Mouse (Mus musculus): ENCODE measurements at regions not wholly inside any gene's neighbourhood (a gene's known extent, or its start where the extent isn't known, plus 50 kb on each side); places are given as distances from the start of the nearest gene placed in this dataset.

GRCm38 (mm10) chr6:31266441-31267040 is 132.0 kb upstream of the Mkln1 start:
- H3K27me3 ChIP-seq (ENCODE audit: control insufficient read depth, insufficient read depth, low read length), result no peaks in the 10 kb centered on the region
- no peak overlapping the region for H3K4me2 ChIP-seq (replicated peaks; ENCODE audit: low read depth, low read length, severe bottlenecking)
- no peak for DNase-seq (ENCODE audit: low spot score)
- H3K9ac ChIP-seq (ENCODE audit: low read depth, low read length, severe bottlenecking), result no peak overlapping the region
- no peaks in the 10 kb centered on the region for H3K36me3 ChIP-seq (ENCODE audit: control insufficient read depth, insufficient read depth, low read length)
- no peaks in the 10 kb centered on the region for H3K4me1 ChIP-seq (ENCODE audit: control insufficient read depth, insufficient read depth, low read length)
- TF ChIP-seq POLR2A (IDR thresholded peaks at IDR 0.05; ENCODE audit: borderline replicate concordance, extremely low read depth, insufficient read depth, insufficient read length), result no peak
- H3K27ac ChIP-seq (replicated peaks; ENCODE audit: low read depth, low read length), result no peak overlapping the region
- no peak for ATAC-seq (ENCODE audit: low FRiP score, low read depth)
- no peaks in the 10 kb centered on the region for H3K9me3 ChIP-seq (ENCODE audit: control insufficient read depth, low read length)
- H3K4me3 ChIP-seq (replicated peaks; ENCODE audit: low read length), result no peak overlapping the region
- WGBS, result 64% methylated on average over 17 of the region's 17 CpGs

- H3K27ac ChIP-seq (replicated peaks; ENCODE audit: low read depth, low read length), result no peak overlapping the region
- 62% methylated on average over 2 of the region's 2 CpGs for WGBS
- DNase-seq (ENCODE audit: low spot score) (no peak), ATAC-seq (ENCODE audit: low FRiP score, low read depth) (no peak)
- no peak overlapping the region for H3K4me3 ChIP-seq (replicated peaks; ENCODE audit: low read length)
- H3K9ac ChIP-seq (ENCODE audit: low read depth, low read length, severe bottlenecking), result no peak overlapping the region
- no peak overlapping the region for H3K4me2 ChIP-seq (replicated peaks; ENCODE audit: low read depth, low read length, severe bottlenecking)
- no peaks in the 10 kb centered on the region for H3K36me3 ChIP-seq (ENCODE audit: control insufficient read depth, insufficient read depth, low read length)
- no peaks in the 10 kb centered on the region for H3K27me3 ChIP-seq (ENCODE audit: control insufficient read depth, insufficient read depth, low read length)
- H3K4me1 ChIP-seq (ENCODE audit: control insufficient read depth, insufficient read depth, low read length), result no peaks in the 10 kb centered on the region
- TF ChIP-seq POLR2A (IDR thresholded peaks at IDR 0.05; ENCODE audit: borderline replicate concordance, extremely low read depth, insufficient read depth, insufficient read length), result no peak
- H3K9me3 ChIP-seq (ENCODE audit: control insufficient read depth, low read length), result no peaks in the 10 kb centered on the region
Measured at GRCm38 (mm10) chr6:31268057-31268456, 130.5 kb upstream of the Mkln1 start.

- no peak for TF ChIP-seq POLR2A (IDR thresholded peaks at IDR 0.05; ENCODE audit: borderline replicate concordance, extremely low read depth, insufficient read depth, insufficient read length)
- whole genome bisulfite sequencing, result 29% methylated on average over 5 of the region's 5 CpGs
Measured at GRCm38 (mm10) chr6:31273816-31274215, 124.7 kb upstream of the Mkln1 start.

GRCm38 (mm10) chr6:31274236-31274635 is 124.3 kb upstream of the Mkln1 start:
- ATAC-seq (ENCODE audit: low FRiP score, low read depth) (no peak), DNase-seq (ENCODE audit: low spot score) (no peak)

More at GRCm38 (mm10) chr6:31273816-31274215, 124.7 kb upstream of the Mkln1 start:
- Histone ChIP-seq H3K9me3 (ENCODE audit: control insufficient read depth, low read length) (no peaks in the 10 kb centered on the region), H3K27me3 (ENCODE audit: control insufficient read depth, insufficient read depth, low read length) (no peaks in the 10 kb centered on the region), H3K9ac (ENCODE audit: low read depth, low read length, severe bottlenecking) (no peak overlapping the region), H3K4me3 (replicated peaks; ENCODE audit: low read length) (no peak overlapping the region), H3K27ac (replicated peaks; ENCODE audit: low read depth, low read length) (no peak overlapping the region), H3K36me3 (ENCODE audit: control insufficient read depth, insufficient read depth, low read length) (no peaks in the 10 kb centered on the region), H3K4me2 (replicated peaks; ENCODE audit: low read depth, low read length, severe bottlenecking) (no peak overlapping the region), H3K4me1 (ENCODE audit: control insufficient read depth, insufficient read depth, low read length) (no peaks in the 10 kb centered on the region)
- ATAC-seq (ENCODE audit: low FRiP score, low read depth) (no peak), DNase-seq (ENCODE audit: low spot score) (no peak)

GRCm38 (mm10) chr6:31277792-31278191 is 120.7 kb upstream of the Mkln1 start:
- Histone ChIP-seq H3K27me3 (ENCODE audit: control insufficient read depth, insufficient read depth, low read length) (no peaks in the 10 kb centered on the region), H3K4me1 (ENCODE audit: control insufficient read depth, insufficient read depth, low read length) (no peaks in the 10 kb centered on the region), H3K36me3 (ENCODE audit: control insufficient read depth, insufficient read depth, low read length) (no peaks in the 10 kb centered on the region), H3K4me2 (replicated peaks; ENCODE audit: low read depth, low read length, severe bottlenecking) (no peak overlapping the region), H3K27ac (replicated peaks; ENCODE audit: low read depth, low read length) (no peak overlapping the region), H3K9ac (ENCODE audit: low read depth, low read length, severe bottlenecking) (no peak overlapping the region), H3K9me3 (ENCODE audit: control insufficient read depth, low read length) (no peaks in the 10 kb centered on the region), H3K4me3 (replicated peaks; ENCODE audit: low read length) (no peak overlapping the region)
- DNase-seq (ENCODE audit: low spot score) (no peak), ATAC-seq (ENCODE audit: low FRiP score, low read depth) (no peak)
- 54% methylated on average over 9 of the region's 9 CpGs for WGBS
- no peak for TF ChIP-seq POLR2A (IDR thresholded peaks at IDR 0.05; ENCODE audit: borderline replicate concordance, extremely low read depth, insufficient read depth, insufficient read length)

More at GRCm38 (mm10) chr6:31274236-31274635, 124.3 kb upstream of the Mkln1 start:
- H3K27me3 ChIP-seq (ENCODE audit: control insufficient read depth, insufficient read depth, low read length), result no peaks in the 10 kb centered on the region
- H3K36me3 ChIP-seq (ENCODE audit: control insufficient read depth, insufficient read depth, low read length), result no peaks in the 10 kb centered on the region
- no peak overlapping the region for H3K4me2 ChIP-seq (replicated peaks; ENCODE audit: low read depth, low read length, severe bottlenecking)
- no peak overlapping the region for H3K9ac ChIP-seq (ENCODE audit: low read depth, low read length, severe bottlenecking)
- H3K4me3 ChIP-seq (replicated peaks; ENCODE audit: low read length), result no peak overlapping the region
- no peak overlapping the region for H3K27ac ChIP-seq (replicated peaks; ENCODE audit: low read depth, low read length)
- 17% methylated on average over 11 of the region's 11 CpGs for WGBS
- TF ChIP-seq POLR2A (IDR thresholded peaks at IDR 0.05; ENCODE audit: borderline replicate concordance, extremely low read depth, insufficient read depth, insufficient read length), result no peak
- no peaks in the 10 kb centered on the region for H3K4me1 ChIP-seq (ENCODE audit: control insufficient read depth, insufficient read depth, low read length)
- no peaks in the 10 kb centered on the region for H3K9me3 ChIP-seq (ENCODE audit: control insufficient read depth, low read length)

Data from limb, embryonic 14.5 days (tissue).